Mouse (Mus musculus): Measurements from ENCODE around the gene Itih4.

DNA sequence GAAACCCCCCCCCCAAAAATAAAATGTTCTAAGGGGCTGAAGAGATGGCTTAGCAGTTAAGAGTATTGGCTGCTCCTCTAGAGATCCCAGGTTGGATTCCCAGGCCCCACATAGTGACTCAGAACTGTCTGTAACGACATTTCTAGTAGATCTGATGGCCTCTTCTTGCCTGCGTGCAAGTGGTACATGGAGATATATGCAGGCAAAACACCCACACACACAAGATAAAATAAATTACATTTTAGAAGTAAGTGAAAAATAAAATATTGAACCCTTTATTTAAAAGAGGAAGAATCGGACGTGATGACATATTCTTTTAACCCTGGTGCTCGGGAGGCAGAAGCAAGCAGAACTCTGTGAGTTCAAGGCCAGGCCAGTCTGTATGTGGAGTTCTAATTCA lies 16.4 kb downstream of the Itih4 start:
- TF ChIP-seq CTCF (IDR thresholded peaks at IDR 0.05; ENCODE audit: extremely low read depth, insufficient read length, insufficient replicate concordance, low read depth, low read length), result no peak
- TF ChIP-seq POLR2A (IDR thresholded peaks at IDR 0.05; ENCODE audit: low read depth, low read length), result no peak

Measured in small intestine, adult 2 months (tissue).